Mouse (Mus musculus) forebrain, embryonic 10.5 days (tissue): ENCODE measurements at regions not wholly inside any gene's neighbourhood (a gene's known extent, or its start where the extent isn't known, plus 50 kb on each side); places are given as distances from the start of the nearest gene placed in this dataset.

ENCODE experiments used
- DNase-seq: peaks from one replicate; pipeline ENCODE4 v3.0.0-alpha.2; 2017; ENCODE audit warnings: low spot score; ENCODE audit errors: extremely low spot score
- H3K27ac ChIP-seq: fragments of 300-500 bp; sonication (generic); 2 replicates; pipeline ENCODE4 v1.5.1; 2016; ENCODE audit warnings: mild to moderate bottlenecking
- H3K27me3 ChIP-seq: fragments of 300-500 bp; sonication (generic); 2 replicates; pipeline ENCODE4 v1.6.1; 2016; ENCODE audit warnings: mild to moderate bottlenecking; ENCODE audit not compliant: poor library complexity, severe bottlenecking
- H3K36me3 ChIP-seq: fragments of 300-500 bp; sonication (generic); replicated peaks from 2 replicates; pipeline ENCODE4 v1.6.1; 2016; ENCODE audit warnings: mild to moderate bottlenecking, moderate library complexity
- H3K4me1 ChIP-seq: fragments of 300-500 bp; sonication (generic); 2 replicates; pipeline ENCODE4 v1.6.1; 2016
- H3K4me3 ChIP-seq: fragments of 300-500 bp; sonication (generic); 2 replicates; pipeline ENCODE4 v1.5.1; 2016; ENCODE audit warnings: mild to moderate bottlenecking, moderate library complexity
- H3K9me3 ChIP-seq: fragments of 300-500 bp; sonication (generic); 2 replicates; pipeline ENCODE4 v1.6.1; 2016; ENCODE audit warnings: mild to moderate bottlenecking, moderate library complexity
- WGBS: fragments of 180-500 bp; shearing (Covaris S2); methylation state at CpG from one replicate; pipeline ENCODE4 v1.1.7; 2016; 5-methylcytosine and 5-hydroxymethylcytosine counted together

- Histone ChIP-seq H3K27ac (no peak overlapping the region), H3K4me3 (no peak overlapping the region), H3K36me3 (no peaks in the 10 kb centered on the region), H3K27me3 (no peaks in the 10 kb centered on the region), H3K4me1 (no peaks in the 10 kb centered on the region), H3K9me3 (no peaks in the 10 kb centered on the region)
- 46% methylated on average over 1 of the region's 1 CpGs for whole genome bisulfite sequencing
- no peak for DNase-seq
Measured at GRCm38 (mm10) chr3:156208420-156208819, 353.2 kb upstream of the Negr1 start.

GRCm38 (mm10) chr3:156210827-156211226 lies 350.8 kb upstream of the Negr1 start:
- H3K27ac ChIP-seq, result no peak overlapping the region
- no peak for DNase-seq
- no peaks in the 10 kb centered on the region for H3K27me3 ChIP-seq
- no peaks in the 10 kb centered on the region for H3K36me3 ChIP-seq
- WGBS, result 89% methylated on average over 4 of the region's 4 CpGs
- H3K9me3 ChIP-seq, result no peaks in the 10 kb centered on the region
- H3K4me1 ChIP-seq, result no peaks in the 10 kb centered on the region
- no peak overlapping the region for H3K4me3 ChIP-seq

GRCm38 (mm10) chr3:156214823-156215222 lies 346.8 kb upstream of the Negr1 start:
- H3K9me3 ChIP-seq, result no peaks in the 10 kb centered on the region
- no peaks in the 10 kb centered on the region for H3K36me3 ChIP-seq
- no peaks in the 10 kb centered on the region for H3K27me3 ChIP-seq
- H3K27ac ChIP-seq, result no peak overlapping the region
- 73% methylated on average over 1 of the region's 1 CpGs for WGBS
- no peak for DNase-seq
- no peak overlapping the region for H3K4me3 ChIP-seq
- no peaks in the 10 kb centered on the region for H3K4me1 ChIP-seq

GRCm38 (mm10) chr3:156232111-156232510 lies 329.5 kb upstream of the Negr1 start:
- no peaks in the 10 kb centered on the region for H3K27me3 ChIP-seq
- no peaks in the 10 kb centered on the region for H3K9me3 ChIP-seq
- no peak for DNase-seq
- no peaks in the 10 kb centered on the region for H3K4me1 ChIP-seq
- no peak overlapping the region for H3K4me3 ChIP-seq
- no peak overlapping the region for H3K27ac ChIP-seq
- 85% methylated on average over 2 of the region's 2 CpGs for WGBS
- H3K36me3 ChIP-seq, result no peaks in the 10 kb centered on the region

GRCm38 (mm10) chr3:156235955-156236354 lies 325.6 kb upstream of the Negr1 start:
- Histone ChIP-seq H3K4me3 (no peak overlapping the region), H3K4me1 (no peaks in the 10 kb centered on the region), H3K27ac (no peak overlapping the region), H3K36me3 (no peaks in the 10 kb centered on the region), H3K27me3 (no peaks in the 10 kb centered on the region), H3K9me3 (no peaks in the 10 kb centered on the region)
- 96% methylated on average over 4 of the region's 4 CpGs for WGBS
- DNase-seq, result no peak

GRCm38 (mm10) chr3:156252256-156252861 lies 309.2 kb upstream of the Negr1 start:
- Histone ChIP-seq H3K27ac (no peak overlapping the region), H3K4me3 (no peak overlapping the region), H3K4me1 (peaks cover 8% of the 10 kb centered on the region), H3K27me3 (no peaks in the 10 kb centered on the region), H3K9me3 (no peaks in the 10 kb centered on the region), H3K36me3 (no peaks in the 10 kb centered on the region)
- DNase-seq, result no peak
- WGBS, result 90% methylated on average over 6 of the region's 6 CpGs

GRCm38 (mm10) chr3:156253172-156253934 lies 308.2 kb upstream of the Negr1 start:
- no peaks in the 10 kb centered on the region for H3K36me3 ChIP-seq
- no peaks in the 10 kb centered on the region for H3K27me3 ChIP-seq
- DNase-seq, result no peak
- peaks cover 8% of the 10 kb centered on the region for H3K4me1 ChIP-seq
- no peaks in the 10 kb centered on the region for H3K9me3 ChIP-seq
- 78% methylated on average over 7 of the region's 7 CpGs for WGBS
- no peak overlapping the region for H3K4me3 ChIP-seq
- H3K27ac ChIP-seq, result peak overlapping the region; percentile 53; the same call in 1 of the 2 replicates

- H3K4me1 ChIP-seq, result peaks cover 8% of the 10 kb centered on the region
- 97% methylated on average over 7 of the region's 7 CpGs for WGBS
- no peaks in the 10 kb centered on the region for H3K9me3 ChIP-seq
- H3K4me3 ChIP-seq, result no peak overlapping the region
- no peaks in the 10 kb centered on the region for H3K27me3 ChIP-seq
- H3K36me3 ChIP-seq, result no peaks in the 10 kb centered on the region
- no peak for DNase-seq
- H3K27ac ChIP-seq, result no peak overlapping the region
Measured at GRCm38 (mm10) chr3:156256719-156257118, 304.9 kb upstream of the Negr1 start.

GRCm38 (mm10) chr3:156264654-156265053 lies 296.9 kb upstream of the Negr1 start:
- H3K9me3 ChIP-seq, result no peaks in the 10 kb centered on the region
- no peaks in the 10 kb centered on the region for H3K4me1 ChIP-seq
- H3K27ac ChIP-seq, result no peak overlapping the region
- DNase-seq, result no peak
- WGBS, result 86% methylated on average over 6 of the region's 6 CpGs
- no peaks in the 10 kb centered on the region for H3K36me3 ChIP-seq
- no peaks in the 10 kb centered on the region for H3K27me3 ChIP-seq
- H3K4me3 ChIP-seq, result no peak overlapping the region

GRCm38 (mm10) chr3:156267727-156268126 lies 293.9 kb upstream of the Negr1 start:
- Histone ChIP-seq H3K9me3 (no peaks in the 10 kb centered on the region), H3K36me3 (no peaks in the 10 kb centered on the region), H3K4me1 (no peaks in the 10 kb centered on the region), H3K27ac (no peak overlapping the region), H3K4me3 (no peak overlapping the region), H3K27me3 (no peaks in the 10 kb centered on the region)
- 87% methylated on average over 4 of the region's 4 CpGs for WGBS
- no peak for DNase-seq

GRCm38 (mm10) chr3:156299984-156300770 lies 261.4 kb upstream of the Negr1 start:
- Histone ChIP-seq H3K9me3 (no peaks in the 10 kb centered on the region), H3K27ac (no peak overlapping the region), H3K36me3 (no peaks in the 10 kb centered on the region), H3K4me3 (no peak overlapping the region), H3K27me3 (peaks cover 33% of the 10 kb centered on the region), H3K4me1 (peaks cover 16% of the 10 kb centered on the region)
- DNase-seq, result no peak
- 76% methylated on average over 3 of the region's 3 CpGs for WGBS

GRCm38 (mm10) chr3:156301302-156301701 lies 260.3 kb upstream of the Negr1 start:
- no peaks in the 10 kb centered on the region for H3K9me3 ChIP-seq
- H3K27me3 ChIP-seq, result peaks cover 42% of the 10 kb centered on the region
- no peak overlapping the region for H3K4me3 ChIP-seq
- WGBS, result 81% methylated on average over 1 of the region's 1 CpGs
- H3K36me3 ChIP-seq, result no peaks in the 10 kb centered on the region
- H3K27ac ChIP-seq, result no peak overlapping the region
- no peak for DNase-seq
- peaks cover 20% of the 10 kb centered on the region for H3K4me1 ChIP-seq

- Histone ChIP-seq H3K27ac (no peak overlapping the region), H3K36me3 (no peaks in the 10 kb centered on the region), H3K9me3 (no peaks in the 10 kb centered on the region), H3K4me1 (peaks cover 20% of the 10 kb centered on the region), H3K4me3 (no peak overlapping the region), H3K27me3 (peaks cover 44% of the 10 kb centered on the region)
- WGBS, result 87% methylated on average over 3 of the region's 3 CpGs
- DNase-seq, result no peak
Measured at GRCm38 (mm10) chr3:156301745-156302144, 259.8 kb upstream of the Negr1 start.
